Mouse (Mus musculus) limb, embryonic 14.5 days (tissue): Measurements from ENCODE around the gene Unc5b. TPM values are rescaled to one million over a fixed set of nuclear protein-coding genes. Genes with fewer than 3 reads are reported as not detected.

ENCODE experiments used
- ATAC-seq: fragments of 200-750 bp; cut with Nextera tagmentation; 2 replicates; pipeline ENCODE4 v1.8.0; 2017; ENCODE audit warnings: low read depth, moderate number of reproducible peaks, moderate TSS enrichment; ENCODE audit not compliant: low FRiP score
- DNase-seq: peaks from one replicate; pipeline ENCODE4 v3.0.0-alpha.2; 2015; ENCODE audit warnings: low spot score
- H3K27ac ChIP-seq: fragments of 300-500 bp; sonication (generic); replicated peaks from 2 replicates; pipeline ENCODE4 v1.5.1; 2014; ENCODE audit warnings: low read depth, mild to moderate bottlenecking, low read length, moderate library complexity, mixed read lengths
- H3K27me3 ChIP-seq: fragments of 300-500 bp; sonication (generic); 2 replicates; pipeline ENCODE4 v1.6.1; 2014; ENCODE audit warnings: low read length, mixed read lengths; ENCODE audit not compliant: control insufficient read depth, insufficient read depth
- H3K36me3 ChIP-seq: fragments of 300-500 bp; sonication (generic); 2 replicates; pipeline ENCODE4 v1.6.1; 2014; ENCODE audit warnings: mild to moderate bottlenecking, low read length, moderate library complexity, mixed read lengths; ENCODE audit not compliant: control insufficient read depth, insufficient read depth
- H3K4me1 ChIP-seq: fragments of 300-500 bp; sonication (generic); 2 replicates; pipeline ENCODE4 v1.6.1; 2014; ENCODE audit warnings: antibody characterized with exemption, low read length, mixed read lengths; ENCODE audit not compliant: control insufficient read depth, insufficient read depth
- H3K4me2 ChIP-seq: fragments of 300-500 bp; sonication (generic); replicated peaks from 2 replicates; pipeline ENCODE4 v1.6.1; 2014; ENCODE audit warnings: low read depth, mild to moderate bottlenecking, low read length, moderate library complexity; ENCODE audit not compliant: severe bottlenecking
- H3K4me3 ChIP-seq: fragments of 300-500 bp; sonication (generic); replicated peaks from 2 replicates; pipeline ENCODE4 v1.5.1; 2014; ENCODE audit warnings: low read length
- H3K9ac ChIP-seq: fragments of 300-500 bp; sonication (generic); 2 replicates; pipeline ENCODE4 v1.6.1; 2014; ENCODE audit warnings: mild to moderate bottlenecking, low read depth, low read length, moderate library complexity; ENCODE audit not compliant: severe bottlenecking
- H3K9me3 ChIP-seq: fragments of 300-500 bp; sonication (generic); 2 replicates; pipeline ENCODE4 v1.6.1; 2016; ENCODE audit warnings: low read length; ENCODE audit not compliant: control insufficient read depth
- POLR2A ChIP-seq: fragments of 200-500 bp; IDR thresholded peaks from 2 replicates; pipeline ENCODE4 v1.8.0; 2012; ENCODE audit warnings: inconsistent platforms, mild to moderate bottlenecking, moderate library complexity, borderline replicate concordance; ENCODE audit not compliant: insufficient read depth, insufficient read length; ENCODE audit errors: extremely low read depth
- WGBS: fragments of 180-500 bp; shearing (Covaris S2); extraction: QIAGEN DNeasy Blood & Tissue Kit; methylation state at CpG from one replicate; pipeline ENCODE4 v1.1.7; 2014; 5-methylcytosine and 5-hydroxymethylcytosine counted together
- polyA plus RNA-seq, 2 experiments: library from polyadenylated mRNA; depleted of rRNA in 1 of 2; stranded (reverse) in 1 of 2; unstranded in 1 of 2; fragments of >200 nt; fragmentation: Nextera tagmentation in 1 of 2; extraction: Ambion mirVana in 1 of 2; gene quantifications; 2 replicates each; pipeline versions ENCODE4 v1.2.1 to v1.2.3; 2012 to 2014

Unc5b gene
- polyA plus RNA-seq, 2 experiments: 6.2 to 21.8 TPM

- DNase-seq (no peak), ATAC-seq (0 out of 2 replicates have a peak, but pooled peaks have one; percentile 1)
- TF ChIP-seq POLR2A: no peak
- H3K36me3 ChIP-seq: 0 out of 2 replicates have a peak, but pooled peaks cover 2% of the 10 kb centered on the region
- H3K4me2 ChIP-seq: peak overlapping the region; percentile 63; the same call in 1 of the 2 replicates
- no peaks in the 10 kb centered on the region for H3K27me3 ChIP-seq
- 64% methylated on average over 9 of the region's 9 CpGs for WGBS
- H3K9me3 ChIP-seq: no peaks in the 10 kb centered on the region
- 0 out of 2 replicates have a peak overlapping the region, but pooled peaks have one; percentile 15 for H3K27ac ChIP-seq
- peaks cover 11% of the 10 kb centered on the region for H3K4me1 ChIP-seq
- H3K4me3 ChIP-seq: peak overlapping the region; percentile 46
- H3K9ac ChIP-seq: 0 out of 2 replicates have a peak overlapping the region, but pooled peaks have one; percentile 25
Measured at GRCm38 (mm10) chr10:60753261-60753660, 78.1 kb downstream of the Unc5b start.

GRCm38 (mm10) chr10:60752040-60753020 lies 79.1 kb downstream of the Unc5b start, which contains the start of gene Slc29a3:
Gene Slc29a3 (minus strand): TSS chr10:60752794.
- WGBS: 13% methylated on average over 39 of the region's 41 CpGs
- Histone ChIP-seq H3K9ac (peak within 1 kb of the TSS; percentile 80), H3K27ac (peak within 1 kb of the TSS; percentile 40), H3K9me3 (no peaks in the 10 kb centered on the region), H3K4me2 (peak within 1 kb of the TSS; percentile 63), H3K27me3 (no peaks in the 10 kb centered on the region), H3K4me3 (peak within 1 kb of the TSS; percentile 46), H3K36me3 (0 out of 2 replicates have a peak, but pooled peaks cover 2% of the 10 kb centered on the region), H3K4me1 (peaks cover 11% of the 10 kb centered on the region)
- TF ChIP-seq POLR2A: peak; percentile 96; the same call in 1 of the 2 replicates
- DNase-seq (peak; percentile 96), ATAC-seq (peak; percentile 95)

GRCm38 (mm10) chr10:60747667-60748212 lies 83.6 kb downstream of the Unc5b start:
- no peak overlapping the region for H3K9ac ChIP-seq
- ATAC-seq (no peak), DNase-seq (no peak)
- 76% methylated on average over 5 of the region's 6 CpGs for WGBS
- no peak overlapping the region for H3K4me3 ChIP-seq
- 0 out of 2 replicates have a peak, but pooled peaks cover 11% of the 10 kb centered on the region for H3K36me3 ChIP-seq
- H3K27me3 ChIP-seq: no peaks in the 10 kb centered on the region
- no peak for TF ChIP-seq POLR2A
- peaks cover 6% of the 10 kb centered on the region for H3K4me1 ChIP-seq
- H3K27ac ChIP-seq: no peak overlapping the region
- H3K4me2 ChIP-seq: no peak overlapping the region
- H3K9me3 ChIP-seq: no peaks in the 10 kb centered on the region

DNA sequence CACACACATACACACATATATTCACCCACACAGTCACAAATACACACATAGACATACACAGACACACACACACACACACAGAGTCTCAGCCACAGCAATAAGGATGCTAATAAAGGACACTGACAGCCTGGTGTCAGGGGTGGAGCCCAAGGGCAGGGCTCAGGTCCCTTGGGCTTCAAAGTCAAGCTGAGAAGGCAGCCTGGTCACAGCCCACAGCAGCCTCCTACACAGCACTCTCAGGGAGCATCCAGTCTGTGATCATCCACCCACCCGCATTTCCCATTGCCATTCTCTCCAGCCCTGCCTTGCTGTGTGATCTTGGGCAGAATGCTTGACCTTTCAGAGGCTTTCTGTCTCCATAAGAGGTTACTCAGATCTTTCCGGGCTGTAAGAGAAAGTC lies 84.9 kb downstream of the Unc5b start:
- Histone ChIP-seq H3K4me3 (no peak overlapping the region), H3K4me2 (no peak overlapping the region), H3K27me3 (no peaks in the 10 kb centered on the region), H3K9me3 (no peaks in the 10 kb centered on the region), H3K27ac (no peak overlapping the region), H3K4me1 (peaks cover under 1% of the 10 kb centered on the region; the same call in 1 of the 2 replicates), H3K36me3 (0 out of 2 replicates have a peak, but pooled peaks cover 13% of the 10 kb centered on the region), H3K9ac (no peak overlapping the region)
- TF ChIP-seq POLR2A: no peak
- DNase-seq: no peak
- ATAC-seq: no peak
- WGBS: 72% methylated on average over 2 of the region's 2 CpGs
